Mouse (Mus musculus) CH12.LX (cell line): ENCODE results near the gene Eif4ebp2. TPM values are rescaled to one million over a fixed set of nuclear protein-coding genes. Genes with fewer than 3 reads are reported as not detected.

Experiments
- DNase-seq: peaks from one replicate; pipeline ENCODE4 v3.0.0-alpha.2; 2013; ENCODE audit errors: extremely low read depth
- H3K27ac ChIP-seq: 2 replicates; pipeline ENCODE4 v1.5.1; 2012; ENCODE audit warnings: low read depth, mild to moderate bottlenecking, control low read depth, moderate library complexity; ENCODE audit not compliant: insufficient read depth
- H3K27me3 ChIP-seq: replicated peaks from 2 replicates; pipeline ENCODE3; 2012; ENCODE audit warnings: inconsistent platforms
- H3K36me3 ChIP-seq, 2 experiments: replicated peaks in 1 of 2; 2 replicates each; pipeline versions ENCODE3 to v1.6.1; 2012; ENCODE audit warnings: inconsistent platforms in 1 of 2, low read length in 1 of 2, mild to moderate bottlenecking in 1 of 2, mixed read lengths in 1 of 2, moderate library complexity in 1 of 2; ENCODE audit not compliant: control insufficient read depth in 1 of 2, insufficient read depth in 1 of 2
- H3K4me1 ChIP-seq, 2 experiments: 2 replicates each; pipeline ENCODE4 v1.6.1; 2012; ENCODE audit warnings: inconsistent platforms in 1 of 2, moderate library complexity in 1 of 2; ENCODE audit not compliant: insufficient read depth in 2 of 2, control insufficient read depth in 1 of 2
- H3K4me2 ChIP-seq: 2 replicates; pipeline ENCODE4 v1.6.1; 2012; ENCODE audit warnings: low read depth, mild to moderate bottlenecking, control low read depth; ENCODE audit not compliant: poor library complexity, insufficient read depth, severe bottlenecking
- H3K4me3 ChIP-seq, 3 experiments: fragments of 150-350 bp in 1 of 3; sonication (generic) in 1 of 3; replicated peaks in 1 of 3; 2 replicates each; pipeline versions ENCODE3 to v1.5.1; 2011 to 2012; ENCODE audit warnings: low read depth in 2 of 3, low read length in 2 of 3, mild to moderate bottlenecking in 2 of 3, moderate library complexity in 2 of 3, control low read depth in 1 of 3, improper control_type of control experiment in 1 of 3, inconsistent platforms in 1 of 3, mixed read lengths in 1 of 3; ENCODE audit not compliant: poor library complexity in 1 of 3
- H3K79me2 ChIP-seq: replicated peaks from 2 replicates; pipeline ENCODE4 v1.6.1; 2012; ENCODE audit warnings: mild to moderate bottlenecking, moderate library complexity; ENCODE audit not compliant: control insufficient read depth, poor library complexity, insufficient read depth, severe bottlenecking; ENCODE audit errors: extremely low read depth
- H3K9ac ChIP-seq: 2 replicates; pipeline ENCODE4 v1.6.1; 2012; ENCODE audit warnings: low read depth, mild to moderate bottlenecking, control low read depth, moderate library complexity; ENCODE audit not compliant: insufficient read depth
- H3K9me3 ChIP-seq: replicated peaks from 2 replicates; pipeline ENCODE3; 2012; ENCODE audit warnings: low read length, inconsistent platforms, mixed read lengths
- BHLHE40 ChIP-seq: IDR thresholded peaks from 2 replicates; pipeline ENCODE4 v1.6.1; 2011; ENCODE audit warnings: mild to moderate bottlenecking, low read depth, low read length, improper control_type of control experiment
- CHD1 ChIP-seq: IDR thresholded peaks from 2 replicates; pipeline ENCODE4 v1.6.1; 2012; ENCODE audit warnings: low read depth, low read length, improper control_type of control experiment, inconsistent platforms
- CTCF ChIP-seq, 2 experiments: IDR thresholded peaks in 1 of 2; conservative IDR thresholded peaks in 1 of 2; 2 replicates each; pipeline ENCODE4 v1.5.1; 2011 to 2012; ENCODE audit warnings: low read depth in 2 of 2, low read length in 2 of 2, improper control_type of control experiment in 1 of 2, inconsistent platforms in 1 of 2, mild to moderate bottlenecking in 1 of 2, moderate library complexity in 1 of 2
- GABPA ChIP-seq: IDR thresholded peaks from 2 replicates; pipeline ENCODE4 v1.6.1; 2012; ENCODE audit warnings: low read depth, low read length, improper control_type of control experiment, inconsistent platforms; ENCODE audit not compliant: insufficient replicate concordance
- IRF4 ChIP-seq: IDR thresholded peaks from 2 replicates; pipeline ENCODE4 v1.6.1; 2014; ENCODE audit warnings: low read depth, mild to moderate bottlenecking, inconsistent platforms, low read length, improper control_type of control experiment
- MXI1 ChIP-seq: IDR thresholded peaks from 2 replicates; pipeline ENCODE4 v1.6.1; 2011; ENCODE audit warnings: mild to moderate bottlenecking, low read depth, low read length, improper control_type of control experiment
- MYC ChIP-seq: IDR thresholded peaks from 2 replicates; pipeline ENCODE4 v1.6.1; 2011; ENCODE audit warnings: low read depth, mild to moderate bottlenecking, improper control_type of control experiment, low read length
- RAD21 ChIP-seq: IDR thresholded peaks from 2 replicates; pipeline ENCODE4 v1.6.1; 2011; ENCODE audit warnings: low read depth, mild to moderate bottlenecking, low read length, improper control_type of control experiment, moderate library complexity
- SIN3A ChIP-seq: IDR thresholded peaks from 2 replicates; pipeline ENCODE4 v1.6.1; 2012; ENCODE audit warnings: low read length, improper control_type of control experiment, inconsistent platforms
- TBP ChIP-seq: conservative IDR thresholded peaks from 2 replicates; pipeline ENCODE4 v1.6.1; 2011; ENCODE audit warnings: low read depth, low read length, improper control_type of control experiment
- TCF12 ChIP-seq: IDR thresholded peaks from 2 replicates; pipeline ENCODE4 v1.6.1; 2014; ENCODE audit warnings: low read depth, mild to moderate bottlenecking, inconsistent platforms, low read length, improper control_type of control experiment
- dilution Hi-C: fragments of 300-500 bp; cut with MboI; formaldehyde crosslinking; loops from 2 replicates; pipeline ENCODE4 v1.14.3; 2020; ENCODE audit warnings: low sequenced_read_pairs; ENCODE audit not compliant: extremely low pct_unique_long_range_greater_than_20kb, extremely low pct_ligation_motif_present
- in situ Hi-C: fragments of 300-500 bp; cut with MboI; formaldehyde crosslinking; loops from 3 replicates; pipeline ENCODE4 v1.14.3; 2019; ENCODE audit warnings: low sequenced_read_pairs, low pct_ligation_motif_present, low pct_unique_long_range_greater_than_20kb, mixed read lengths
- polyA plus RNA-seq: library from polyadenylated mRNA; unstranded; fragments of >175 nt; gene quantifications from 2 replicates; pipeline ENCODE4 v1.2.1, GENCODE M21; 2012; ENCODE audit warnings: low read depth; ENCODE audit not compliant: insufficient read length
- total RNA-seq, 2 experiments: library from RNA; depleted of rRNA; stranded (reverse); fragments of 300-350 nt in 1 of 2; fragments of >200 nt in 1 of 2; gene quantifications; 2 replicates each; pipeline ENCODE4 v1.2.3; 2012 to 2014

Gene Eif4ebp2
- total and polyA plus RNA-seq, 3 experiments: 7.5 to 73.2 (median 16.4) TPM

DNA sequence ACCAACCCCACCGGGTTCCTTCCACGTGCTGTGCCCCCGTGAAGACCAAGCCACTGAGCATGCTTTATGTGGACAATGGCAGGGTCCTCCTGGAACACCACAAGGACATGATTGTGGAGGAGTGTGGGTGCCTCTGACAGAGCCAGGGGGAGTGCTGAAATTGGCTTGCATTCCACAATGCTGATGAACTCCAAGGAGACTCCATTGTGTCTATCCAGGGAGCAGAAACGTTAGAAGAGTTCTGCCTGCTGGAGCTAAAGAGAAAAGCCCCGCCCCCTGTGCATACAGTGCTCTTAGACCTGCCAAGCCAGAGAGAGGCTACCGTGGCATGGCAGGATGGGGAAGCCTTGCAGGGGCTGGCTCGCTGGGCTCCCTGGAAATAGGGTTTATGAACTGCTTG lies 28.0 kb downstream of the Eif4ebp2 start:
- H3K4me2 ChIP-seq: no peak overlapping the region
- dilution Hi-C loops: no loop called here
- in situ Hi-C loops: no loop called here
- TF ChIP-seq MYC (no peak), CHD1 (no peak), GABPA (no peak), SIN3A (no peak)
- TF ChIP-seq, all 38 proteins: peak for 0
- Histone ChIP-seq H3K9ac (no peak overlapping the region), H3K79me2 (no peaks in the 10 kb centered on the region), H3K4me1 (peaks cover 5 to 10% of the 10 kb centered on the region in 2 experiments), H3K27ac (no peak overlapping the region), H3K4me3 (no peak overlapping the region), H3K36me3 (peaks cover 2 to 15% of the 10 kb centered on the region in 2 experiments), H3K27me3 (no peaks in the 10 kb centered on the region), H3K9me3 (no peaks in the 10 kb centered on the region)
- no peak for DNase-seq

DNA sequence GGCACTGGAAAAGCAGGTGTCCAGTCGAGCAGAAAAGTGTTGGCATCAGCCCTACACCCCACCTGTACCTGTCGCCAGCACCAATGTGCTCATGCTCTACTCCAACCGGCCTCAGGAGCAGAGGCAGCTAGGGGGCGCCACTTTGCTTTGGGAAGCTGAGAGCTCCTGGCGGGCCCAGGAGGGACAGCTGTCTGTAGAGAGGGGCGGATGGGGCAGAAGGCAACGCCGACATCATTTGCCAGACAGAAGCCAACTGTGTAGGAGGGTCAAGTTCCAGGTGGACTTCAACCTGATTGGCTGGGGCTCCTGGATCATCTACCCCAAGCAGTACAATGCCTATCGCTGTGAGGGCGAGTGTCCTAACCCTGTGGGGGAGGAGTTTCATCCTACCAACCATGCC lies 29.2 kb downstream of the Eif4ebp2 start:
- Histone ChIP-seq H3K4me2 (peak overlapping the region; percentile 4; the same call in 1 of the 2 replicates), H3K27ac (no peak overlapping the region), H3K9ac (no peak overlapping the region), H3K4me3 (peak overlapping the region in 1 of 3 experiments; percentile 15), H3K36me3 (peaks cover 0 to 3% of the 10 kb centered on the region in 2 experiments), H3K27me3 (no peaks in the 10 kb centered on the region), H3K9me3 (no peaks in the 10 kb centered on the region), H3K4me1 (peaks cover 5 to 10% of the 10 kb centered on the region in 2 experiments), H3K79me2 (no peaks in the 10 kb centered on the region)
- no peak for DNase-seq
- TF ChIP-seq RAD21 (peak; percentile 7), MXI1 (no peak), CTCF (conservative IDR thresholded peaks at IDR 0.05 in 1 of 2, IDR thresholded peaks at IDR 0.05 in 1 of 2; ENCODE audit: low read depth in 2 of 2, low read length in 2 of 2) (peak in 1 of 2 experiments; percentile 61; a peak in 2 of 4 replicates)
- in situ Hi-C loops (no loop called here), dilution Hi-C loops (no loop called here)

GRCm38 (mm10) chr10:61422861-61423260 lies 29.6 kb downstream of the Eif4ebp2 start:
- no peak overlapping the region for H3K9ac ChIP-seq
- in situ Hi-C loops: no loop called here
- peak overlapping the region; percentile 4; the same call in 1 of the 2 replicates for H3K4me2 ChIP-seq
- no peaks in the 10 kb centered on the region for H3K27me3 ChIP-seq
- dilution Hi-C loops: no loop called here
- H3K27ac ChIP-seq: no peak overlapping the region
- H3K36me3 ChIP-seq: peaks cover 0 to 1% of the 10 kb centered on the region in 2 experiments
- peak overlapping the region in 1 of 3 experiments; percentile 15 for H3K4me3 ChIP-seq
- no peaks in the 10 kb centered on the region for H3K79me2 ChIP-seq
- no peak for DNase-seq
- H3K9me3 ChIP-seq: no peaks in the 10 kb centered on the region
- H3K4me1 ChIP-seq: peaks cover 5 to 10% of the 10 kb centered on the region in 2 experiments
- no peak for TF ChIP-seq TBP
- TF ChIP-seq TCF12: peak; percentile 11; the same call in 1 of the 2 replicates
- TF ChIP-seq BHLHE40: 0 out of 2 replicates have a peak, but pooled peaks have one; percentile 25
- TF ChIP-seq IRF4: peak; percentile 47
